Mouse (Mus musculus): ENCODE data around the gene Narfl. TPM values are rescaled to one million over a fixed set of nuclear protein-coding genes. Genes with fewer than 3 reads are reported as not detected.

Gene Narfl
- polyA plus RNA-seq, 1 experiment from 2014 or later: 23.8 TPM

- H3K9me3 ChIP-seq (ENCODE audit: low read length): no peaks in the 10 kb centered on the region
- peak overlapping the region; percentile 86 for H3K27ac ChIP-seq (ENCODE audit: low read length)
- H3K9ac ChIP-seq (replicated peaks; ENCODE audit: low read depth): peak overlapping the region; percentile 50
- DNase-seq (ENCODE audit: low spot score) (no peak), ATAC-seq (no peak)
- H3K36me3 ChIP-seq (ENCODE audit: insufficient read depth, low read length): 0 out of 2 replicates have a peak, but pooled peaks cover 11% of the 10 kb centered on the region
- 28% methylated on average over 8 of the region's 8 CpGs for WGBS
- H3K4me3 ChIP-seq (ENCODE audit: low read depth, low read length): peak overlapping the region; percentile 52
- TF ChIP-seq CTCF (IDR thresholded peaks at IDR 0.05) (no peak), EP300 (IDR thresholded peaks at IDR 0.05) (no peak)
- H3K27me3 ChIP-seq (replicated peaks; ENCODE audit: insufficient read depth, low read length): no peaks in the 10 kb centered on the region
- H3K4me1 ChIP-seq (ENCODE audit: insufficient read depth, low read depth, low read length): peaks cover 35% of the 10 kb centered on the region
- peak overlapping the region; percentile 85 for H3K4me2 ChIP-seq (replicated peaks; ENCODE audit: low read depth, low read length)
Observed at GRCm38 (mm10) chr17:25829558-25830017, 56.0 kb downstream of the Narfl start.

- no peak overlapping the region for H3K4me3 ChIP-seq (ENCODE audit: low read depth, low read length)
- H3K4me2 ChIP-seq (replicated peaks; ENCODE audit: low read depth, low read length): 0 out of 2 replicates have a peak overlapping the region, but pooled peaks have one; percentile 85
- no peak overlapping the region for H3K9ac ChIP-seq (replicated peaks; ENCODE audit: low read depth)
- DNase-seq (ENCODE audit: low spot score) (no peak), ATAC-seq (no peak)
- peaks cover 35% of the 10 kb centered on the region for H3K4me1 ChIP-seq (ENCODE audit: insufficient read depth, low read depth, low read length)
- H3K36me3 ChIP-seq (ENCODE audit: insufficient read depth, low read length): 0 out of 2 replicates have a peak, but pooled peaks cover 11% of the 10 kb centered on the region
- no peaks in the 10 kb centered on the region for H3K27me3 ChIP-seq (replicated peaks; ENCODE audit: insufficient read depth, low read length)
- no peak for TF ChIP-seq EP300 (IDR thresholded peaks at IDR 0.05)
- TF ChIP-seq CTCF (IDR thresholded peaks at IDR 0.05): no peak
- H3K9me3 ChIP-seq (ENCODE audit: low read length): no peaks in the 10 kb centered on the region
- WGBS: 83% methylated on average over 4 of the region's 4 CpGs
- no peak overlapping the region for H3K27ac ChIP-seq (ENCODE audit: low read length)
Observed at GRCm38 (mm10) chr17:25830200-25830753, 56.7 kb downstream of the Narfl start.

GRCm38 (mm10) chr17:25830806-25831431 lies 57.3 kb downstream of the Narfl start:
- no peaks in the 10 kb centered on the region for H3K27me3 ChIP-seq (replicated peaks; ENCODE audit: insufficient read depth, low read length)
- no peak overlapping the region for H3K4me3 ChIP-seq (ENCODE audit: low read depth, low read length)
- TF ChIP-seq CTCF (IDR thresholded peaks at IDR 0.05) (no peak), EP300 (IDR thresholded peaks at IDR 0.05) (no peak)
- H3K4me2 ChIP-seq (replicated peaks; ENCODE audit: low read depth, low read length): no peak overlapping the region; the same call in 1 of the 2 replicates
- WGBS: 85% methylated on average over 14 of the region's 14 CpGs
- H3K36me3 ChIP-seq (ENCODE audit: insufficient read depth, low read length): 0 out of 2 replicates have a peak, but pooled peaks cover 11% of the 10 kb centered on the region
- no peak for ATAC-seq
- no peaks in the 10 kb centered on the region for H3K9me3 ChIP-seq (ENCODE audit: low read length)
- H3K4me1 ChIP-seq (ENCODE audit: insufficient read depth, low read depth, low read length): peaks cover 35% of the 10 kb centered on the region
- H3K9ac ChIP-seq (replicated peaks; ENCODE audit: low read depth): no peak overlapping the region
- H3K27ac ChIP-seq (ENCODE audit: low read length): no peak overlapping the region
- DNase-seq (ENCODE audit: low spot score): no peak

GRCm38 (mm10) chr17:25831451-25832281 lies 58.1 kb downstream of the Narfl start:
- DNase-seq (ENCODE audit: low spot score) (no peak), ATAC-seq (no peak)
- peak overlapping the region; percentile 55 for H3K4me3 ChIP-seq (ENCODE audit: low read depth, low read length)
- H3K27me3 ChIP-seq (replicated peaks; ENCODE audit: insufficient read depth, low read length): no peaks in the 10 kb centered on the region
- H3K4me1 ChIP-seq (ENCODE audit: insufficient read depth, low read depth, low read length): peaks cover 37% of the 10 kb centered on the region
- TF ChIP-seq CTCF (IDR thresholded peaks at IDR 0.05): no peak
- no peak for TF ChIP-seq EP300 (IDR thresholded peaks at IDR 0.05)
- peak overlapping the region; percentile 82 for H3K27ac ChIP-seq (ENCODE audit: low read length)
- H3K9ac ChIP-seq (replicated peaks; ENCODE audit: low read depth): peak overlapping the region; percentile 66
- 0 out of 2 replicates have a peak, but pooled peaks cover 11% of the 10 kb centered on the region for H3K36me3 ChIP-seq (ENCODE audit: insufficient read depth, low read length)
- no peaks in the 10 kb centered on the region for H3K9me3 ChIP-seq (ENCODE audit: low read length)
- WGBS: 44% methylated on average over 21 of the region's 21 CpGs
- H3K4me2 ChIP-seq (replicated peaks; ENCODE audit: low read depth, low read length): peak overlapping the region; percentile 84

- Histone ChIP-seq H3K9me3 (ENCODE audit: low read length) (no peaks in the 10 kb centered on the region), H3K36me3 (ENCODE audit: insufficient read depth, low read length) (0 out of 2 replicates have a peak, but pooled peaks cover 5% of the 10 kb centered on the region), H3K4me2 (replicated peaks; ENCODE audit: low read depth, low read length) (peak overlapping the region; percentile 84), H3K4me3 (ENCODE audit: low read depth, low read length) (peak overlapping the region; percentile 55), H3K4me1 (ENCODE audit: insufficient read depth, low read depth, low read length) (peaks cover 45% of the 10 kb centered on the region), H3K27ac (ENCODE audit: low read length) (peak overlapping the region; percentile 98), H3K27me3 (replicated peaks; ENCODE audit: insufficient read depth, low read length) (no peaks in the 10 kb centered on the region), H3K9ac (replicated peaks; ENCODE audit: low read depth) (peak overlapping the region; percentile 66)
- ATAC-seq: peak; percentile 94
- no peak for TF ChIP-seq EP300 (IDR thresholded peaks at IDR 0.05)
- TF ChIP-seq CTCF (IDR thresholded peaks at IDR 0.05): peak; percentile 23; the same call in 1 of the 2 replicates
- WGBS: 1% methylated on average over 72 of the region's 77 CpGs
- DNase-seq (ENCODE audit: low spot score): peak; percentile 100
Observed at GRCm38 (mm10) chr17:25832436-25833290, 59.1 kb downstream of the Narfl start.

Small RNA genes lying within 50 kb of the gene (microRNA-seq; reads per million reads assigned to microRNA genes)
- gene Gm25083 (not detected), gene Mir3082 (not detected), gene Mir6966 (not detected)

Other genes with a start within 250 kb of the Narfl start
- 0.19 and 0.24 TPM in 2 replicates for gene Sox8, start 203.1 kb upstream of the Narfl start, polyA plus RNA-seq (2015; fragmentation: Nextera tagmentation; extraction: Ambion mirVana)
- 16.5 and 16.6 TPM in 2 replicates for gene Lmf1, start 194.7 kb upstream of the Narfl start, polyA plus RNA-seq (2015; fragmentation: Nextera tagmentation; extraction: Ambion mirVana)
- gene Gng13, start 56.6 kb upstream of the Narfl start, polyA plus RNA-seq (2015; fragmentation: Nextera tagmentation; extraction: Ambion mirVana): 3.8 and 4.4 TPM in 2 replicates
- gene Chtf18, start 46.4 kb upstream of the Narfl start, polyA plus RNA-seq (2015; fragmentation: Nextera tagmentation; extraction: Ambion mirVana): 1.6 and 2.6 TPM in 2 replicates
- 15.2 and 18.1 TPM in 2 replicates for gene Rpusd1, start 46.1 kb upstream of the Narfl start, polyA plus RNA-seq (2015; fragmentation: Nextera tagmentation; extraction: Ambion mirVana)
- 1.0 and 1.9 TPM in 2 replicates for gene Mslnl, start 37.7 kb upstream of the Narfl start, polyA plus RNA-seq (2015; fragmentation: Nextera tagmentation; extraction: Ambion mirVana)
- gene Msln, start 19.4 kb upstream of the Narfl start, polyA plus RNA-seq (2015; fragmentation: Nextera tagmentation; extraction: Ambion mirVana): 584 and 630 TPM in 2 replicates
- 42.7 and 45.4 TPM in 2 replicates for gene Haghl, start 11.9 kb downstream of the Narfl start, polyA plus RNA-seq (2015; fragmentation: Nextera tagmentation; extraction: Ambion mirVana)
- 5.8 and 7.7 TPM in 2 replicates for gene Ccdc78, start 12.8 kb downstream of the Narfl start, polyA plus RNA-seq (2015; fragmentation: Nextera tagmentation; extraction: Ambion mirVana)
- gene Fam173a, start 19.1 kb downstream of the Narfl start, polyA plus RNA-seq (2015; fragmentation: Nextera tagmentation; extraction: Ambion mirVana): 112 and 116 TPM in 2 replicates
- not detected in 2 replicates for gene AC134908.4, start 21.9 kb downstream of the Narfl start, polyA plus RNA-seq (2015; fragmentation: Nextera tagmentation; extraction: Ambion mirVana)
- gene Metrn, start 23.4 kb downstream of the Narfl start, polyA plus RNA-seq (2015; fragmentation: Nextera tagmentation; extraction: Ambion mirVana): 19.1 and 20.9 TPM in 2 replicates
- gene Fbxl16, start 35.3 kb downstream of the Narfl start, polyA plus RNA-seq (2015; fragmentation: Nextera tagmentation; extraction: Ambion mirVana): 0.43 and 0.70 TPM in 2 replicates
- gene Wdr24, start 49.9 kb downstream of the Narfl start, polyA plus RNA-seq (2015; fragmentation: Nextera tagmentation; extraction: Ambion mirVana): 14.9 and 15.0 TPM in 2 replicates
- gene Jmjd8, start 55.1 kb downstream of the Narfl start, polyA plus RNA-seq (2015; fragmentation: Nextera tagmentation; extraction: Ambion mirVana): 27.3 and 28.0 TPM in 2 replicates
- gene Stub1, start 59.6 kb downstream of the Narfl start, polyA plus RNA-seq (2015; fragmentation: Nextera tagmentation; extraction: Ambion mirVana): 196 and 198 TPM in 2 replicates
- gene Rhbdl1, start 63.5 kb downstream of the Narfl start, polyA plus RNA-seq (2015; fragmentation: Nextera tagmentation; extraction: Ambion mirVana): 1.4 and 1.7 TPM in 2 replicates
- 0.86 and 1.1 TPM in 2 replicates for gene Gm20683, start 68.0 kb downstream of the Narfl start, polyA plus RNA-seq (2015; fragmentation: Nextera tagmentation; extraction: Ambion mirVana)
- gene Rhot2, start 71.1 kb downstream of the Narfl start, polyA plus RNA-seq (2015; fragmentation: Nextera tagmentation; extraction: Ambion mirVana): 9.9 and 10.3 TPM in 2 replicates
- 5.6 and 5.8 TPM in 2 replicates for gene Wdr90, start 87.7 kb downstream of the Narfl start, polyA plus RNA-seq (2015; fragmentation: Nextera tagmentation; extraction: Ambion mirVana)
- 16.5 and 19.5 TPM in 2 replicates for gene Mcrip2, start 95.0 kb downstream of the Narfl start, polyA plus RNA-seq (2015; fragmentation: Nextera tagmentation; extraction: Ambion mirVana)
- gene Mettl26, start 101.3 kb downstream of the Narfl start, polyA plus RNA-seq (2015; fragmentation: Nextera tagmentation; extraction: Ambion mirVana): 48.7 and 50.7 TPM in 2 replicates
- gene Wfikkn1, start 107.1 kb downstream of the Narfl start, polyA plus RNA-seq (2015; fragmentation: Nextera tagmentation; extraction: Ambion mirVana): 0.24 and 0.26 TPM in 2 replicates
- gene Rab40c, start 146.0 kb downstream of the Narfl start, polyA plus RNA-seq (2015; fragmentation: Nextera tagmentation; extraction: Ambion mirVana): 19.3 and 21.7 TPM in 2 replicates
- 36.9 and 37.5 TPM in 2 replicates for gene Pigq, start 171.2 kb downstream of the Narfl start, polyA plus RNA-seq (2015; fragmentation: Nextera tagmentation; extraction: Ambion mirVana)
- gene Nhlrc4, start 171.2 kb downstream of the Narfl start, polyA plus RNA-seq (2015; fragmentation: Nextera tagmentation; extraction: Ambion mirVana): 4.5 and 4.9 TPM in 2 replicates
- gene A930017K11Rik, start 178.8 kb downstream of the Narfl start, polyA plus RNA-seq (2015; fragmentation: Nextera tagmentation; extraction: Ambion mirVana): not detected in 2 replicates
- 12.7 and 13.9 TPM in 2 replicates for gene Capn15, start 212.0 kb downstream of the Narfl start, polyA plus RNA-seq (2015; fragmentation: Nextera tagmentation; extraction: Ambion mirVana)